Mouse (Mus musculus): Measurements from ENCODE around the gene Stx11. TPM values are rescaled to one million over a fixed set of nuclear protein-coding genes. Genes with fewer than 3 reads are reported as not detected.

Gene Stx11
- polyA plus RNA-seq, 1 experiment: 14.6 TPM

- Histone ChIP-seq H3K4me3 (ENCODE audit: extremely low read depth, insufficient read depth, insufficient read length) (no peak overlapping the region), H3K27me3 (ENCODE audit: control insufficient read depth, insufficient read depth, low read length) (no peaks in the 10 kb centered on the region), H3K36me3 (ENCODE audit: control insufficient read depth, insufficient read depth, low read length) (peaks cover 9% of the 10 kb centered on the region), H3K27ac (ENCODE audit: insufficient read depth, low read length) (no peak overlapping the region), H3K4me1 (ENCODE audit: control insufficient read depth, insufficient read depth, insufficient read length) (no peaks in the 10 kb centered on the region)
- no peak for TF ChIP-seq POLR2A (IDR thresholded peaks at IDR 0.05; ENCODE audit: low read depth, low read length)
- TF ChIP-seq CTCF (IDR thresholded peaks at IDR 0.05; ENCODE audit: extremely low read depth, insufficient read depth, insufficient read length, insufficient replicate concordance): no peak
- DNase-seq (ENCODE audit: low read depth in 1 of 2, low spot score in 2 of 2): no peak
- WGBS: 40% methylated on average over 63 of the region's 63 CpGs
Measured at GRCm38 (mm10) chr10:12941018-12941761, 22.9 kb downstream of the Stx11 start.

- DNase-seq (ENCODE audit: low read depth in 1 of 2, low spot score in 2 of 2): no peak
- H3K36me3 ChIP-seq (ENCODE audit: control insufficient read depth, insufficient read depth, low read length): peaks cover 9% of the 10 kb centered on the region
- H3K27ac ChIP-seq (ENCODE audit: insufficient read depth, low read length): no peak overlapping the region
- TF ChIP-seq POLR2A (IDR thresholded peaks at IDR 0.05; ENCODE audit: low read depth, low read length) (no peak), CTCF (IDR thresholded peaks at IDR 0.05; ENCODE audit: extremely low read depth, insufficient read depth, insufficient read length, insufficient replicate concordance) (no peak)
- no peaks in the 10 kb centered on the region for H3K27me3 ChIP-seq (ENCODE audit: control insufficient read depth, insufficient read depth, low read length)
- H3K4me3 ChIP-seq (ENCODE audit: extremely low read depth, insufficient read depth, insufficient read length): no peak overlapping the region
- WGBS: 93% methylated on average over 2 of the region's 2 CpGs
- no peaks in the 10 kb centered on the region for H3K4me1 ChIP-seq (ENCODE audit: control insufficient read depth, insufficient read depth, insufficient read length)
Measured at GRCm38 (mm10) chr10:12938763-12939162, 25.3 kb downstream of the Stx11 start.

GRCm38 (mm10) chr10:12936079-12936478 is 28.0 kb downstream of the Stx11 start:
- Histone ChIP-seq H3K36me3 (ENCODE audit: control insufficient read depth, insufficient read depth, low read length) (peaks cover 3% of the 10 kb centered on the region), H3K27ac (ENCODE audit: insufficient read depth, low read length) (no peak overlapping the region), H3K4me3 (ENCODE audit: extremely low read depth, insufficient read depth, insufficient read length) (no peak overlapping the region), H3K27me3 (ENCODE audit: control insufficient read depth, insufficient read depth, low read length) (no peaks in the 10 kb centered on the region), H3K4me1 (ENCODE audit: control insufficient read depth, insufficient read depth, insufficient read length) (no peaks in the 10 kb centered on the region)
- WGBS: 72% methylated on average over 7 of the region's 7 CpGs
- no peak for DNase-seq (ENCODE audit: low read depth in 1 of 2, low spot score in 2 of 2)
- TF ChIP-seq CTCF (IDR thresholded peaks at IDR 0.05; ENCODE audit: extremely low read depth, insufficient read depth, insufficient read length, insufficient replicate concordance) (no peak), POLR2A (IDR thresholded peaks at IDR 0.05; ENCODE audit: low read depth, low read length) (no peak)

- Histone ChIP-seq H3K4me1 (ENCODE audit: control insufficient read depth, insufficient read depth, insufficient read length) (no peaks in the 10 kb centered on the region), H3K27me3 (ENCODE audit: control insufficient read depth, insufficient read depth, low read length) (no peaks in the 10 kb centered on the region), H3K4me3 (ENCODE audit: extremely low read depth, insufficient read depth, insufficient read length) (no peak overlapping the region), H3K36me3 (ENCODE audit: control insufficient read depth, insufficient read depth, low read length) (no peaks in the 10 kb centered on the region), H3K27ac (ENCODE audit: insufficient read depth, low read length) (no peak overlapping the region)
- no peak for TF ChIP-seq CTCF (IDR thresholded peaks at IDR 0.05; ENCODE audit: extremely low read depth, insufficient read depth, insufficient read length, insufficient replicate concordance)
- TF ChIP-seq POLR2A (IDR thresholded peaks at IDR 0.05; ENCODE audit: low read depth, low read length): no peak
- DNase-seq (ENCODE audit: low read depth in 1 of 2, low spot score in 2 of 2): no peak
- WGBS: 71% methylated on average over 5 of the region's 5 CpGs
Measured at GRCm38 (mm10) chr10:12935575-12935974, 28.5 kb downstream of the Stx11 start.

GRCm38 (mm10) chr10:12931492-12932400 is 32.4 kb downstream of the Stx11 start:
- no peak for DNase-seq (ENCODE audit: low read depth in 1 of 2, low spot score in 2 of 2)
- Histone ChIP-seq H3K36me3 (ENCODE audit: control insufficient read depth, insufficient read depth, low read length) (no peaks in the 10 kb centered on the region), H3K27ac (ENCODE audit: insufficient read depth, low read length) (no peak overlapping the region), H3K4me3 (ENCODE audit: extremely low read depth, insufficient read depth, insufficient read length) (no peak overlapping the region), H3K27me3 (ENCODE audit: control insufficient read depth, insufficient read depth, low read length) (no peaks in the 10 kb centered on the region), H3K4me1 (ENCODE audit: control insufficient read depth, insufficient read depth, insufficient read length) (peaks cover 6% of the 10 kb centered on the region; the same call in 1 of the 2 replicates)
- TF ChIP-seq CTCF (IDR thresholded peaks at IDR 0.05; ENCODE audit: extremely low read depth, insufficient read depth, insufficient read length, insufficient replicate concordance): no peak
- TF ChIP-seq POLR2A (IDR thresholded peaks at IDR 0.05; ENCODE audit: low read depth, low read length): no peak
- 81% methylated on average over 10 of the region's 10 CpGs for WGBS

GRCm38 (mm10) chr10:12930351-12930905 is 33.7 kb downstream of the Stx11 start:
- Histone ChIP-seq H3K4me3 (ENCODE audit: extremely low read depth, insufficient read depth, insufficient read length) (no peak overlapping the region), H3K4me1 (ENCODE audit: control insufficient read depth, insufficient read depth, insufficient read length) (peaks cover 6% of the 10 kb centered on the region; the same call in 1 of the 2 replicates), H3K27ac (ENCODE audit: insufficient read depth, low read length) (no peak overlapping the region), H3K27me3 (ENCODE audit: control insufficient read depth, insufficient read depth, low read length) (no peaks in the 10 kb centered on the region), H3K36me3 (ENCODE audit: control insufficient read depth, insufficient read depth, low read length) (no peaks in the 10 kb centered on the region)
- DNase-seq (ENCODE audit: low read depth in 1 of 2, low spot score in 2 of 2): no peak
- TF ChIP-seq CTCF (IDR thresholded peaks at IDR 0.05; ENCODE audit: extremely low read depth, insufficient read depth, insufficient read length, insufficient replicate concordance): no peak
- TF ChIP-seq POLR2A (IDR thresholded peaks at IDR 0.05; ENCODE audit: low read depth, low read length): no peak
- 61% methylated on average over 6 of the region's 6 CpGs for WGBS

All from spleen, adult 2 months (tissue).